Mouse (Mus musculus) ES-E14 (cell line): ENCODE data around the gene Akap2. TPM values are rescaled to one million over a fixed set of nuclear protein-coding genes. Genes with fewer than 3 reads are reported as not detected.

Experiments
- DNase-seq: peaks from one replicate; pipeline ENCODE4 v3.0.0-alpha.2; 2013; ENCODE audit warnings: low read depth, low spot score
- H3K27ac ChIP-seq: 2 replicates; pipeline ENCODE4 v1.5.1; 2012; ENCODE audit warnings: low read depth, mild to moderate bottlenecking, low read length, moderate library complexity, mixed read lengths; ENCODE audit not compliant: poor library complexity, insufficient read depth, severe bottlenecking
- H3K36me3 ChIP-seq: 2 replicates; pipeline ENCODE4 v1.6.1; 2012; ENCODE audit warnings: mild to moderate bottlenecking, low read length, moderate library complexity, mixed read lengths; ENCODE audit not compliant: control insufficient read depth, poor library complexity, insufficient read depth, severe bottlenecking
- H3K4me1 ChIP-seq, 2 experiments: fragments of 150-350 bp in 1 of 2; sonication (generic) in 1 of 2; 2 replicates each; pipeline ENCODE4 v1.6.1; 2012; ENCODE audit warnings: low read length in 2 of 2, mild to moderate bottlenecking in 1 of 2, mixed read lengths in 1 of 2; ENCODE audit not compliant: control insufficient read depth in 2 of 2, insufficient read depth in 2 of 2, poor library complexity in 1 of 2
- H3K4me3 ChIP-seq, 2 experiments: fragments of 150-350 bp in 1 of 2; sonication (generic) in 1 of 2; 2 replicates each; pipeline ENCODE4 v1.5.1; 2012; ENCODE audit warnings: low read length in 2 of 2, low read depth in 1 of 2, mild to moderate bottlenecking in 1 of 2, mixed read lengths in 1 of 2; ENCODE audit not compliant: insufficient read depth in 1 of 2, poor library complexity in 1 of 2, severe bottlenecking in 1 of 2
- H3K9ac ChIP-seq: 2 replicates; pipeline ENCODE4 v1.6.1; 2012; ENCODE audit warnings: low read depth, mild to moderate bottlenecking, low read length, mixed read lengths; ENCODE audit not compliant: poor library complexity, insufficient read depth, severe bottlenecking
- H3K9me3 ChIP-seq: fragments of 150-350 bp; sonication (generic); 2 replicates; pipeline ENCODE4 v1.6.1; 2012; ENCODE audit warnings: low read depth, mild to moderate bottlenecking, low read length; ENCODE audit not compliant: control insufficient read depth, insufficient read depth
- CHD2 ChIP-seq: IDR thresholded peaks from 2 replicates; pipeline ENCODE4 v1.6.1; 2014; ENCODE audit warnings: mild to moderate bottlenecking, low read depth, low read length, inconsistent platforms
- HCFC1 ChIP-seq: IDR thresholded peaks from 2 replicates; pipeline ENCODE4 v1.6.1; 2012; ENCODE audit warnings: low read length, inconsistent platforms, borderline replicate concordance; ENCODE audit not compliant: insufficient read depth
- MAFK ChIP-seq: IDR thresholded peaks from 2 replicates; pipeline ENCODE4 v1.6.1; 2014; ENCODE audit warnings: mild to moderate bottlenecking, low read depth, low read length, inconsistent platforms; ENCODE audit not compliant: insufficient read depth
- ZC3H11A ChIP-seq: IDR thresholded peaks from 2 replicates; pipeline ENCODE4 v1.6.1; 2012; ENCODE audit warnings: low read depth, mild to moderate bottlenecking, inconsistent platforms, low read length, borderline replicate concordance
- ZNF384 ChIP-seq: IDR thresholded peaks from 2 replicates; pipeline ENCODE4 v1.6.1; 2012; ENCODE audit warnings: low read depth, low read length, inconsistent platforms
- in situ Hi-C, 2 experiments: fragments of 600-800 bp; cut with MboI; formaldehyde crosslinking; loops; one replicate each; pipeline ENCODE4 v1.15.1; 2025; ENCODE audit warnings: low sequenced_read_pairs in 2 of 2, inconsistent platforms in 1 of 2; ENCODE audit not compliant: unreplicated experiment in 2 of 2
- total RNA-seq: library from RNA; depleted of rRNA; stranded (reverse); fragments of 300-350 nt; gene quantifications from 2 replicates; pipeline ENCODE4 v1.2.3, GENCODE M21; 2012

Gene Akap2
- total RNA-seq, 1 experiment = 35.7 TPM

DNA sequence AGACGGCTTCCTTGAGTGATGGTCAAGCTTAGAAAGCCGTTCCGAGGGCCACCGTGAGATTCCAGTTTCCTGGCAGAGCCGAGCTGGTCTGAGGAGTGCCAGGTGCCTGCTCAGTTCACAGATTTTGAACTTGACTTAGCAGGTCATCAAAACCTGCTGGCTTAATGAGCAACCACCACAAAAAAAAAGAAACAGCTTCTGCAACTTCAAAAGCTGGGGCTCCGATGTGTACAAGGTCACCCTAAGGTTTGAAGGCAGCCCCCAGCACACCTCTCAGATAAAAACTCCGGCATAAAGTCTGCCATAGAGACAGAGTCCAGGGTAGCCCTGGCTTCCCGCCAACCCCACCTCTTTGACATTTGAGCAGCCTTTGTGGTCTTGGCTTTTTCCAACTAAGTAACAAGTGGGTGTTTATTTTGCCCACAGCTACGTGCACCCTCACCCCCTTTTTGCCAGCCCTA is 198.8 kb downstream of the Akap2 start, which contains the start of gene D630039A03Rik:
D630039A03Rik (minus strand) TSS at position 97 of the 461 bp plus-strand sequence.
- Histone ChIP-seq H3K9me3 (no peaks in the 10 kb centered on the region), H3K4me1 (peaks cover 2 to 11% of the 10 kb centered on the region in 2 experiments; a peak in 3 of 4 replicates), H3K27ac (no peak within 1 kb of the TSS), H3K4me3 (peak within 1 kb of the TSS; percentile 11 to 41; a peak in 2 of 4 replicates), H3K9ac (no peak within 1 kb of the TSS), H3K36me3 (no peaks in the 10 kb centered on the region)
- in situ Hi-C loops = no loop called here
- no peak for TF ChIP-seq ZC3H11A
- no peak for TF ChIP-seq ZNF384
- TF ChIP-seq CHD2 = no peak
- TF ChIP-seq MAFK = no peak
- TF ChIP-seq HCFC1 = no peak
- no peak for DNase-seq

DNA sequence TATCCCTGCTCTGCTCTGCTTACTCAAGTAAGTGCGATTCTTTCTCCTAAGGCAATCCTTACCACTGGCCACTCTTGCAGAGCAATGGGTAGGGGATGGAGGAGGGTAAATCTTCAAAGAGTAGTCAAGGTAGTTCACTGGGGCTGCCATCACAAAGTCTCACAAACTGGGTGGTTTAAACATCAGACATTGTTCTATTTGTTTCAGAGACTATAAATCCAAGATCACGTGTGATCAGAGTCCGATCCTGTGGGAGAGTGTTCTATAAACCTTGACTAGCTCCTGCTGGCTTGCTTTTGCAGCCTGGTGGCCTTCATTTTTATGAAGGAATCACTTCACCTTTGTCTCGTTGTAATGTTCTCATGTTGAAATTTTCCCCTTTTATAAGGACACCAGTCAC is 199.3 kb downstream of the Akap2 start:
- in situ Hi-C loops = no loop called here
- no peak for TF ChIP-seq MAFK
- no peak for TF ChIP-seq ZC3H11A
- no peak for TF ChIP-seq CHD2
- no peak for TF ChIP-seq ZNF384
- TF ChIP-seq HCFC1 = no peak
- Histone ChIP-seq H3K4me3 (no peak overlapping the region), H3K27ac (no peak overlapping the region), H3K4me1 (peaks cover 2 to 12% of the 10 kb centered on the region in 2 experiments; a peak in 3 of 4 replicates), H3K9ac (no peak overlapping the region), H3K9me3 (no peaks in the 10 kb centered on the region), H3K36me3 (no peaks in the 10 kb centered on the region)
- DNase-seq = no peak

- in situ Hi-C loops = no loop called here
- Histone ChIP-seq H3K27ac (peak overlapping the region; percentile 80), H3K4me3 (peak overlapping the region; percentile 54 to 60), H3K4me1 (peaks cover 2 to 21% of the 10 kb centered on the region in 2 experiments), H3K9me3 (no peaks in the 10 kb centered on the region), H3K9ac (peak overlapping the region; percentile 65), H3K36me3 (no peaks in the 10 kb centered on the region)
- TF ChIP-seq ZC3H11A = no peak
- no peak for TF ChIP-seq MAFK
- no peak for TF ChIP-seq ZNF384
- TF ChIP-seq CHD2 = peak; percentile 78
- TF ChIP-seq HCFC1 = no peak
- peak; percentile 89 for DNase-seq
Observed at GRCm38 (mm10) chr4:57919494-57920423, 202.3 kb downstream of the Akap2 start.

DNA sequence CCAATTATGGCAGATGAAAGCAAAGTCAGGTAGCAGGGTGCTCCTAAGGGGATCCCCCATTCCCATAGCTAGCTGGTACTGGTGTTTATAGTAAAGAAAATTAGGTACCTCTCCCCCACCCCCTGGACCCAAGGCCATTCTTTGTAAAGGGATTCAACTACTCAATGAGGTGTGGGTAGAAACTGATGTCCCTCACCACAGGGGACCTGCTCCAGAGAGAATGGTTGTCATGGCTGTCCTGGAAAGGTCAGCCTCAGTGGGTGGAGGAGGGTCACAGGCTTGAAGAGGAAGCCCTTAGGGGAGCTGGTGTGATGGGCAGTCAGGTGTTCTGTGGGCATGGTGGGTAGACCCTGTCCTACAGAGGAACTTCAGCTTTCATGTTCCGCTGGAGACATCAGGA is 203.1 kb downstream of the Akap2 start:
- H3K4me3 ChIP-seq = no peak overlapping the region
- DNase-seq = peak; percentile 92
- TF ChIP-seq CHD2 (no peak), MAFK (no peak), HCFC1 (no peak)
- no peak overlapping the region for H3K9ac ChIP-seq
- in situ Hi-C loops = no loop called here
- no peaks in the 10 kb centered on the region for H3K9me3 ChIP-seq
- no peaks in the 10 kb centered on the region for H3K36me3 ChIP-seq
- peaks cover 2 to 23% of the 10 kb centered on the region in 2 experiments for H3K4me1 ChIP-seq
- H3K27ac ChIP-seq = peak overlapping the region; percentile 80
